Mouse (Mus musculus) midbrain, embryonic 16.5 days (tissue): Measurements from ENCODE around the gene Sh3gl1. TPM values are rescaled to one million over a fixed set of nuclear protein-coding genes. Genes with fewer than 3 reads are reported as not detected.

Experiments
- ATAC-seq: fragments of 200-750 bp; cut with Nextera tagmentation; 2 replicates; pipeline ENCODE4 v1.8.0; 2017; ENCODE audit warnings: moderate TSS enrichment
- H3K27ac ChIP-seq: fragments of 300-500 bp; sonication (generic); 2 replicates; pipeline ENCODE4 v1.5.1; 2014; ENCODE audit warnings: mild to moderate bottlenecking, low read length, mixed read lengths
- H3K27me3 ChIP-seq: fragments of 300-500 bp; sonication (generic); 2 replicates; pipeline ENCODE4 v1.6.1; 2014; ENCODE audit warnings: low read depth, low read length, mixed read lengths; ENCODE audit not compliant: control insufficient read depth, insufficient read depth
- H3K36me3 ChIP-seq: fragments of 300-500 bp; sonication (generic); 2 replicates; pipeline ENCODE4 v1.6.1; 2014; ENCODE audit warnings: mild to moderate bottlenecking, low read length, moderate library complexity, mixed read lengths; ENCODE audit not compliant: control insufficient read depth, insufficient read depth
- H3K4me1 ChIP-seq: fragments of 300-500 bp; sonication (generic); 2 replicates; pipeline ENCODE4 v1.6.1; 2014; ENCODE audit warnings: mild to moderate bottlenecking, low read length, mixed read lengths; ENCODE audit not compliant: control insufficient read depth, insufficient read depth
- H3K4me2 ChIP-seq: fragments of 300-500 bp; sonication (generic); 2 replicates; pipeline ENCODE4 v1.6.1; 2014; ENCODE audit warnings: mild to moderate bottlenecking, low read length, mixed read lengths
- H3K4me3 ChIP-seq: fragments of 300-500 bp; sonication (generic); 2 replicates; pipeline ENCODE4 v1.5.1; 2014; ENCODE audit warnings: low read depth, mild to moderate bottlenecking, low read length, moderate library complexity, mixed read lengths
- H3K9ac ChIP-seq: fragments of 300-500 bp; sonication (generic); 2 replicates; pipeline ENCODE4 v1.6.1; 2014; ENCODE audit warnings: low read depth, low read length, mixed read lengths
- H3K9me3 ChIP-seq: fragments of 300-500 bp; sonication (generic); replicated peaks from 2 replicates; pipeline ENCODE4 v1.6.1; 2014; ENCODE audit warnings: mild to moderate bottlenecking, low read length, mixed read lengths; ENCODE audit not compliant: control insufficient read depth, poor library complexity, severe bottlenecking
- WGBS: fragments of 180-500 bp; shearing (Covaris S2); extraction: QIAGEN DNeasy Blood & Tissue Kit; methylation state at CpG from one replicate; pipeline ENCODE4 v1.1.7; 2014; 5-methylcytosine and 5-hydroxymethylcytosine counted together
- polyA plus RNA-seq: library from polyadenylated mRNA; unstranded; fragments of >200 nt; fragmentation: Nextera tagmentation; extraction: Ambion mirVana; gene quantifications from 2 replicates; pipeline ENCODE4 v1.2.1, GENCODE M21; 2015

Gene Sh3gl1
- polyA plus RNA-seq, 1 experiment from 2014 or later, result 102 TPM

GRCm38 (mm10) chr17:56021161-56021910, 15.1 kb downstream of the Sh3gl1 start:
- H3K4me1 ChIP-seq, result no peaks in the 10 kb centered on the region
- no peak overlapping the region for H3K4me3 ChIP-seq
- H3K4me2 ChIP-seq, result no peak overlapping the region
- H3K36me3 ChIP-seq, result peaks cover 26% of the 10 kb centered on the region
- no peaks in the 10 kb centered on the region for H3K9me3 ChIP-seq
- no peaks in the 10 kb centered on the region for H3K27me3 ChIP-seq
- no peak overlapping the region for H3K9ac ChIP-seq
- H3K27ac ChIP-seq, result peak overlapping the region; percentile 40; the same call in 1 of the 2 replicates
- WGBS, result 84% methylated on average over 4 of the region's 4 CpGs
- no peak for ATAC-seq

- 91% methylated on average over 6 of the region's 6 CpGs for WGBS
- peaks cover 34% of the 10 kb centered on the region for H3K36me3 ChIP-seq
Observed at GRCm38 (mm10) chr17:56020400-56021084, 15.9 kb downstream of the Sh3gl1 start.

DNA sequence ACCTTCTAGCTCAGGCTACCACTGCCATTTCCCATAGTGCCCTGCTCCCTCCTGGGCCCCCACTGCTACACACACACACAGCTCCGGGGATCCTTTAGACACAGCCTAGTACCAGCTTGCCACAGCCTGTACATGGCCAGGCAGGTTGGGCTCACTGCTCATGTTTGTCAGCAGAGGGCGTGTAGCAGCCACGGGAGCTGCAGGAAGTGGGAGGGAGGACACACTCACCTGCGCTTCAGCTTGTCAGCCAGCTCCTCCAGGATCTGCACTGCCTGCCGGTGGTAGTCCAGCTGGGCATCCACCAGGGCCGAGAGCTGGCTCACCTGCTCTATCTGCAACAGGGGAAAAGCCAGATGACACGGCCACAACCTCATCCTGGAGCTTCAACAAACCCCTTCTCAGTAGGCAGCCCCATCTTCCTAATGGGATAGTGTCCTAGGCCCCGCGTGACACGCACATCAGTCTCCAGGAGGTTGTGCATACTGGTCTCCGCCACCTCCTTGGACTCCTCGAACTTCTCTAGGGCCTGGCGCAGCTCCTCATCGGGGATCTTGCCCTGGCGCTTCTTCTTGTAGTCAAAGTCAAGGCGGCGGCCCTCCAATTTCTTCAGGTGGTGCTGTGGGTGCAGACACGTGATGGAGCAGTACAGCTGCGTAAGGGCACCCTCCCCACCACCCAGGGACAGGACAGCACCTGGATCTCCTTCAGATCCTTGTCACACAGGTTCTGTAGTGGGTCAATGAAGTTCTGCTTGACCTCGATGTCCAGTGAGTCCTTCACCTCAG, 17.9 kb downstream of the Sh3gl1 start:
- Histone ChIP-seq H3K27ac (no peak overlapping the region; the same call in 1 of the 2 replicates), H3K4me1 (no peaks in the 10 kb centered on the region), H3K9ac (no peak overlapping the region), H3K27me3 (no peaks in the 10 kb centered on the region), H3K4me2 (no peak overlapping the region), H3K4me3 (no peak overlapping the region), H3K36me3 (peaks cover 45% of the 10 kb centered on the region), H3K9me3 (no peaks in the 10 kb centered on the region)
- 75% methylated on average over 20 of the region's 20 CpGs for WGBS
- peak; percentile 30 for ATAC-seq

More at GRCm38 (mm10) chr17:56020400-56021084, 15.9 kb downstream of the Sh3gl1 start:
- no peaks in the 10 kb centered on the region for H3K4me1 ChIP-seq
- H3K27me3 ChIP-seq, result no peaks in the 10 kb centered on the region
- H3K9me3 ChIP-seq, result no peaks in the 10 kb centered on the region
- no peak overlapping the region for H3K4me3 ChIP-seq
- no peak overlapping the region for H3K9ac ChIP-seq
- 0 out of 2 replicates have a peak overlapping the region, but pooled peaks have one; percentile 40 for H3K27ac ChIP-seq
- no peak for ATAC-seq
- H3K4me2 ChIP-seq, result no peak overlapping the region

- Histone ChIP-seq H3K4me3 (no peak overlapping the region), H3K4me2 (no peak overlapping the region), H3K27me3 (no peaks in the 10 kb centered on the region), H3K36me3 (peaks cover 49% of the 10 kb centered on the region), H3K4me1 (no peaks in the 10 kb centered on the region), H3K9me3 (no peaks in the 10 kb centered on the region), H3K9ac (no peak overlapping the region), H3K27ac (no peak overlapping the region; the same call in 1 of the 2 replicates)
- 90% methylated on average over 7 of the region's 7 CpGs for WGBS
- ATAC-seq, result no peak
Observed at GRCm38 (mm10) chr17:56017848-56018247, 18.6 kb downstream of the Sh3gl1 start.

DNA sequence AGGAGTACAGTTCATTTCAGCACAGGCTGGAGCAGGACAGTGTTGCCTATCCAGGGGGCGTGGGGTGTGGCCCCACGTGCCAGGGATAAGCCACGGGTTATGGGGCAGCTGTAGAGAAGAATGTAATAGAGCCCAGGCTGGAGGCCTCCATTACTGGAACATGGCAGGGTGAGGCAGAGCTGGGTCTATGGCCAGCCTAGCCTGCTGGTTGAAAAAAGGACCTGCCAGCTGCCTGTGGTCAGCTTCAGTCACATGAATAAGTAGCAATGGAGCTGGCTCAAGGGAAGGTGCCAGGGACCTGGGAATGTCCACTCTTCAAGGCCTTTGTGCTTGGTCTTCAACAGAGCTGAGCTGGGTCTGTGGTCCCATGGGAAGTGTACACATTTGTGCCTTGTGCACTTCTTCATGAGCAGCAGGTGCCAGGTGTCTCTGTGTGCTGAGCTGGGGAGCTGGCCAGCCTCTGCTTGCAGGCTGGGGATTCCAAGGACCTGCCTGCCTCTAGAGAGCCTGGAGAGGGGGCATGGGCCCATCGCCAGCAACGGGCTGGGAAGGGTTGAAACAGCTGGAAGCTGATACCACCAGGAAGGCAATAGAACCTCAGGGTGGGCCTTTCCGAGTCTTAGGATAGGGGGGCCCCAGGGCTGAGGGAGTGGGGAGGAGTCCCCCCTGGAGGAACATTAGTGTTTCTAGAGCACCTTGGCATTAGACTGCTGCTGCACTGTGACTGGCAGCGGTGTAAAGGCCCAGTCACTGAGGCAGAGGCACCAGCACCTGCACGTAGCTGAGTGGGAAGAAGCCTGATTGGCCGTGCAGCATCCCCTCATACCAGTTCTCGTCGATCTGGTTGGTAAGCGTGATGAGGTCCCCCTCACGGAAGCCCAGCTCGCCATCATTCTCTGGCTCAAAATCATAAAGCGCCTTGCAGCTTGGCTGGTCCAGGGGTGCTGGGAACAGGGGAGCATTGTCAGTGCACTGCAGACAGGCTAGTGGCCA, 19.3 kb downstream of the Sh3gl1 start:
- no peak overlapping the region for H3K9ac ChIP-seq

GRCm38 (mm10) chr17:56016382-56016781, 20.1 kb downstream of the Sh3gl1 start:
- peaks cover 4% of the 10 kb centered on the region for H3K4me1 ChIP-seq
- ATAC-seq, result no peak
- H3K36me3 ChIP-seq, result peaks cover 49% of the 10 kb centered on the region
- H3K27ac ChIP-seq, result peak overlapping the region; percentile 20; the same call in 1 of the 2 replicates
- WGBS, result 84% methylated on average over 8 of the region's 8 CpGs
- no peaks in the 10 kb centered on the region for H3K9me3 ChIP-seq
- no peak overlapping the region for H3K4me3 ChIP-seq
- no peaks in the 10 kb centered on the region for H3K27me3 ChIP-seq
- no peak overlapping the region for H3K4me2 ChIP-seq
- H3K9ac ChIP-seq, result no peak overlapping the region

More for the DNA sequence above, 19.3 kb downstream of the Sh3gl1 start:
- no peaks in the 10 kb centered on the region for H3K27me3 ChIP-seq
- 82% methylated on average over 15 of the region's 15 CpGs for WGBS
- no peaks in the 10 kb centered on the region for H3K9me3 ChIP-seq
- no peak for ATAC-seq
- peaks cover 3% of the 10 kb centered on the region for H3K4me1 ChIP-seq
- peaks cover 49% of the 10 kb centered on the region for H3K36me3 ChIP-seq
- H3K27ac ChIP-seq, result peak overlapping the region; percentile 33
- no peak overlapping the region for H3K4me3 ChIP-seq
- H3K4me2 ChIP-seq, result no peak overlapping the region

- ATAC-seq, result no peak
- H3K4me3 ChIP-seq, result no peak overlapping the region
Observed at GRCm38 (mm10) chr17:56015293-56015692, 21.1 kb downstream of the Sh3gl1 start.

GRCm38 (mm10) chr17:56011441-56011840, 25.0 kb downstream of the Sh3gl1 start:
- Histone ChIP-seq H3K4me2 (no peak overlapping the region), H3K9me3 (no peaks in the 10 kb centered on the region), H3K4me1 (peaks cover 26% of the 10 kb centered on the region), H3K4me3 (no peak overlapping the region), H3K27ac (no peak overlapping the region), H3K36me3 (peaks cover 23% of the 10 kb centered on the region), H3K9ac (no peak overlapping the region), H3K27me3 (no peaks in the 10 kb centered on the region)
- ATAC-seq, result no peak
- WGBS, result 90% methylated on average over 7 of the region's 7 CpGs

More at GRCm38 (mm10) chr17:56015293-56015692, 21.1 kb downstream of the Sh3gl1 start:
- Histone ChIP-seq H3K36me3 (peaks cover 49% of the 10 kb centered on the region), H3K9me3 (no peaks in the 10 kb centered on the region), H3K4me1 (peaks cover 15% of the 10 kb centered on the region), H3K9ac (no peak overlapping the region), H3K4me2 (no peak overlapping the region), H3K27me3 (no peaks in the 10 kb centered on the region), H3K27ac (no peak overlapping the region)
- 96% methylated on average over 9 of the region's 9 CpGs for WGBS
